Mouse (Mus musculus): ENCODE results near the gene Lect2.

Gene Lect2

DNA sequence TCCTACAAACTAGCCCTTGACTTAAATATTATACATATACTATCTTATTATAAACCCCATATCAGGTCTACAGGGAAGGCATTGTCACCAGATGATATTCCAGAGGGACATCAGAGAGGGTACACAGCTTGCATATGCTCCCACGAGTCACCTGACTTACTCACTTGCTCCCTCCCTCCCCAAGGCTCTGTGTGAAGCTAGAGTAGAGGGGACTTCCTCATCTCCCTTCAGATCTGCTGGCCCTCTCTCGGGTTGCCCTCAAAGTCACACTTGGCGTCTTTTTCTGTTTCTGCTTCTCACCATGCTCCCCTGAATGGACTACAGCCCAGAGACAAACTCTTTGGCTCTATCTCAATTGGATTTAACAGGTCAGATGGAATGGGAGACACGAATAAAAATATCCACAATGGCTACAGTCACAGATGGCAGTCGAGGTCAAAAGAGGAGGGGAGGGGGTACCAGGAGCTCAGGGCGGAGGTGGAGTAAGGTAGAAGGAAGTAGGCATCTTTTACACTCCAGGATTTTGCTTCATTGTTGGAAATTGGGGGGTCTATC lies 46.4 kb downstream of the Lect2 start:
- no peak for DNase-seq (ENCODE audit: low spot score)

DNA sequence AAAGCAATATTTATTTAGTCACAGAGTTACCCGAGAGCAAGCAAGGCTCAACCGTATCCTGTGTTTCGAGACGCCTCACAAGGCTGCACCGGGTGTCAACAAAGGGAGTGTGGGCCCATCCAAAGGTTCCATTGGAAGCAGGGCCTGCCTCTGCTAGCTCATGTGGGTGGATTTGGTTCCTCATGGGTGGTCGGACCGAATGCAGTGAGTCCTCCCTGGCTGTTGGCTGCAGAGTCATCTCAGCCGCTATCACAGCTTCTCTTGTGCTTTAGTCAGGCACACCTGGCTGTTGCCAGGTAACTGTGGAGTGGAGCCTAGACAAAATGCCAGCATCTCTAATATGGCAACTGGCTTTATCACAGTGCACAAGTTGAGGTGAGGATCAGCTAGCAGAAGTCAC lies 47.7 kb downstream of the Lect2 start:
- no peak for DNase-seq (ENCODE audit: low spot score)

DNA sequence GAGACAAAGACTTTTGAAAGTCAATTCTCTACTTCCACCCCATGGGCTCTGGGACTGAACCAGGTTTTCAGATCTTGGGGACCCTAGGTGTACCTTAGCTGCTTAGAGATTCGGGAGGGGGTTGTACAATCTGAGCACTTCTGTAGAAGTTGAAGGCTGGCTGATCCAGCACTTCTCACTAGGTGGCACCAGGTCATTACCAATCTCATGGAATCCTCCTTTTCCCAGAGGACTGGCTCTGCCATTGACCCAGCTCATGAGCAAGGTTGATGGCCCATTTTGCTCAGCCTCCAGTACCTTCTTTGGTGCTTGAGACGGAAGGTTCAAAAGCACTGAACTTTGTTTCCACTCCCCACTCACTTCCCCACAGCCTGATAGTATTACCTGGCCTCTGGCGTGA lies 48.2 kb downstream of the Lect2 start:
- peak; percentile 27 for DNase-seq (ENCODE audit: low spot score)

DNA sequence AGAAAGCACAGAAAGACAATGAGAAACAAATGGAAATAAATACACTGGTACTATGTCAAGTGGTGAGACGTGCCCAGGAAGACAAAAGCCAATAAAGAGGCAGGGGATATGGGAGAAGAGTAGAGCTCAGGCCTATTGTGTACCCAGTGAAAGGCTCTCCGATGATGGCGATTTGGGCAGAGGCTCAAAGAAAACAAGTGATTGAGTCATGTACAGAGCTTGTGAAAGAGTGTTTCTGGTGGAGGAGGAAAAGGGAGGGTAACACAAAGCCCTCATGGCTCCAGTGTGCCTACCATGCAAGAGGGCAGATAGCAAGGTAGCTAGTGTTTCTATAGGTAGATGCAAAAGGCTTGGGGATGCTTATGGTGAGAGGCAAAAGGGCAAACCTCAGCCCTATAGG lies 53.9 kb downstream of the Lect2 start:
- peak; percentile 77 for DNase-seq (ENCODE audit: low spot score)
